Mouse (Mus musculus) lung, adult 2 months (tissue): ENCODE results near the gene Setd3.

ENCODE experiments used
- CTCF ChIP-seq: fragments of 200-500 bp; IDR thresholded peaks from 2 replicates; pipeline ENCODE4 v1.5.1; 2011; ENCODE audit warnings: mild to moderate bottlenecking, low read length, control low read depth; ENCODE audit not compliant: insufficient read depth
- POLR2A ChIP-seq: fragments of 200-500 bp; IDR thresholded peaks from 2 replicates; pipeline ENCODE4 v1.6.1; 2011; ENCODE audit warnings: low read depth, mild to moderate bottlenecking, control low read depth, low read length, borderline replicate concordance; ENCODE audit errors: extremely low read depth

- TF ChIP-seq POLR2A (no peak), CTCF (no peak)
Measured at GRCm38 (mm10) chr12:108072907-108073306, 106.2 kb downstream of the Setd3 start.
